7 mouse cellular contexts compared by ENCODE assay signal in the genomic region with DNA sequence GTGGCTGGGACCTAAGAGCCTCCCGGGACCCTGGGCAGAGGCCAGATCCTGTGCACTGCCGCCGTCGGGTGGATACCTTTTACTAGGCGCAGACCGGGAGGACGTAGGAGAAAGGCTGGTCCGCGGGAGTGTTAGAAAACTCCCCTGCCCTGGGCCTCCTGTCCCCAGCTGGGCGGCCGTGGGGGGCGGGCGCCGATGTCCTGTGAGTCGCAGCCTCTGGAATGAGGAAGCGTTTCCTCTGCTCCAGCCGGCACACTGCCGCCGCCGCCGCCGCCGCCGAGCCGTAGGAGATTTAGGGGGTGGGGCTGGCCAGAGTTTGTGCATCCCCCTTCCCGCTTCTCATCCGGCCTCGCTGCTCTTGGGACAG. TPM values are rescaled to one million over a fixed set of nuclear protein-coding genes. Genes with fewer than 3 reads are reported as not detected.
DNase-seq lines count a peak whose midpoint lies in the region; ATAC-seq and TF ChIP-seq lines count a peak whose summit lies in the region.

No protein-coding gene starts in this region.

- DNase-seq in G1E (ENCODE audit: low spot score): peak; percentile 83
- DNase-seq in adrenal gland, postnatal 25 days: peak; percentile 84
- peak; percentile 84 for DNase-seq in hindbrain, embryonic 10.5 days (ENCODE audit: low spot score)
- peak; percentile 86 for DNase-seq in limb, embryonic 10.5 days (ENCODE audit: low spot score)
- peak; percentile 81 for DNase-seq in mesoderm, embryonic 11.5 days (ENCODE audit: low read depth, low spot score)
- peak; percentile 95 for DNase-seq in stomach, postnatal 0 days (ENCODE audit: low spot score)

- peaks cover 42% of the 10 kb centered on the region for H3K4me1 ChIP-seq in G1E (ENCODE audit: insufficient read depth, low read depth, low read length)
- H3K4me1 ChIP-seq in forebrain, embryonic 16.5 days (replicated peaks; ENCODE audit: control insufficient read depth, insufficient read depth, low read length): peaks cover 35% of the 10 kb centered on the region
- H3K4me1 ChIP-seq in hindbrain, embryonic 10.5 days (replicated peaks): peaks cover 29% of the 10 kb centered on the region
- peaks cover 26% of the 10 kb centered on the region for H3K4me1 ChIP-seq in limb, embryonic 10.5 days
- peaks cover 6% of the 10 kb centered on the region; the same call in 1 of the 2 replicates for H3K4me1 ChIP-seq in stomach, postnatal 0 days (replicated peaks; ENCODE audit: control insufficient read depth, insufficient read depth)

- WGBS in forebrain, embryonic 16.5 days: under 1% methylated on average over 28 of the region's 28 CpGs
- under 1% methylated on average over 28 of the region's 28 CpGs for WGBS in hindbrain, embryonic 10.5 days
- WGBS in limb, embryonic 10.5 days: 0% methylated on average over 28 of the region's 28 CpGs
- 0% methylated on average over 27 of the region's 28 CpGs for WGBS in stomach, postnatal 0 days

- ATAC-seq in G1E (ENCODE audit: extremely low read depth, insufficient number of reproducible peaks, low FRiP score, poor library complexity, severe bottlenecking): 0 out of 2 replicates have a peak, but pooled peaks have one; percentile 19
- peak; percentile 60 for ATAC-seq in forebrain, embryonic 16.5 days
- ATAC-seq in stomach, postnatal 0 days (ENCODE audit: low FRiP score, low TSS enrichment): peak; percentile 91

- peak overlapping the region; percentile 98 for H3K4me3 ChIP-seq in G1E (ENCODE audit: low read depth, low read length)
- H3K4me3 ChIP-seq in forebrain, embryonic 16.5 days (replicated peaks; ENCODE audit: low read length): peak overlapping the region; percentile 95
- peak overlapping the region; percentile 94 for H3K4me3 ChIP-seq in hindbrain, embryonic 10.5 days
- peak overlapping the region; percentile 95 for H3K4me3 ChIP-seq in limb, embryonic 10.5 days
- H3K4me3 ChIP-seq in stomach, postnatal 0 days (ENCODE audit: low read depth, low read length): peak overlapping the region; percentile 93

- peaks cover 42% of the 10 kb centered on the region for H3K36me3 ChIP-seq in G1E (replicated peaks)
- peaks cover 2% of the 10 kb centered on the region; the same call in 1 of the 2 replicates for H3K36me3 ChIP-seq in forebrain, embryonic 16.5 days (ENCODE audit: control insufficient read depth, insufficient read depth)
- peaks cover 35% of the 10 kb centered on the region for H3K36me3 ChIP-seq in hindbrain, embryonic 10.5 days
- peaks cover 41% of the 10 kb centered on the region for H3K36me3 ChIP-seq in limb, embryonic 10.5 days
- H3K36me3 ChIP-seq in stomach, postnatal 0 days (ENCODE audit: control insufficient read depth, insufficient read depth, low read length): peaks cover 5% of the 10 kb centered on the region; the same call in 1 of the 2 replicates

- H3K4me2 ChIP-seq in forebrain, embryonic 16.5 days (ENCODE audit: low read length): peak overlapping the region; percentile 75
- H3K4me2 ChIP-seq in stomach, postnatal 0 days (replicated peaks; ENCODE audit: low read depth): peak overlapping the region; percentile 53

- no peaks in the 10 kb centered on the region for H3K9me3 ChIP-seq in G1E (replicated peaks)
- H3K9me3 ChIP-seq in forebrain, embryonic 16.5 days (ENCODE audit: control insufficient read depth, low read length): no peaks in the 10 kb centered on the region
- no peaks in the 10 kb centered on the region for H3K9me3 ChIP-seq in hindbrain, embryonic 10.5 days
- H3K9me3 ChIP-seq in limb, embryonic 10.5 days (replicated peaks): no peaks in the 10 kb centered on the region
- no peaks in the 10 kb centered on the region for H3K9me3 ChIP-seq in stomach, postnatal 0 days (ENCODE audit: control insufficient read depth, low read length)

- peak overlapping the region; percentile 72 for H3K9ac ChIP-seq in forebrain, embryonic 16.5 days (replicated peaks; ENCODE audit: low read depth, low read length)
- H3K9ac ChIP-seq in stomach, postnatal 0 days (ENCODE audit: low read length): peak overlapping the region; percentile 89

- H3K27ac ChIP-seq in forebrain, embryonic 16.5 days (ENCODE audit: low read length): peak overlapping the region; percentile 69; the same call in 1 of the 2 replicates
- H3K27ac ChIP-seq in hindbrain, embryonic 10.5 days: peak overlapping the region; percentile 95
- H3K27ac ChIP-seq in limb, embryonic 10.5 days: peak overlapping the region; percentile 94
- H3K27ac ChIP-seq in stomach, postnatal 0 days (replicated peaks): peak overlapping the region; percentile 99

- no peak for TF ChIP-seq CTCF in G1E (IDR thresholded peaks at IDR 0.05; ENCODE audit: low read depth, low read length)
- TF ChIP-seq CTCF in stomach, postnatal 0 days (IDR thresholded peaks at IDR 0.05; ENCODE audit: low read depth): no peak

- 0 out of 2 replicates have a peak, but pooled peaks cover 2% of the 10 kb centered on the region for H3K27me3 ChIP-seq in G1E (ENCODE audit: insufficient read depth, low read length)
- no peaks in the 10 kb centered on the region for H3K27me3 ChIP-seq in forebrain, embryonic 16.5 days (replicated peaks; ENCODE audit: control insufficient read depth, insufficient read depth, low read length)
- no peaks in the 10 kb centered on the region for H3K27me3 ChIP-seq in hindbrain, embryonic 10.5 days (ENCODE audit: insufficient read depth, poor library complexity, severe bottlenecking)
- H3K27me3 ChIP-seq in limb, embryonic 10.5 days (ENCODE audit: low read depth, poor library complexity, severe bottlenecking): no peaks in the 10 kb centered on the region
- H3K27me3 ChIP-seq in stomach, postnatal 0 days (ENCODE audit: control insufficient read depth, insufficient read depth, low read length): no peaks in the 10 kb centered on the region

- TF ChIP-seq EP300 in stomach, postnatal 0 days (optimal IDR thresholded peaks at IDR 0.05): no peak

RNA-seq across cellular contexts. Expression of gene Tax1bp3, which starts 0.6 kb away (rescaled TPM):
- total RNA-seq in G1E (2014; fragmentation: Nextera tagmentation) (7.4 and 9.2 TPM in 2 replicates), G1E (2017) (17.8 and 21.1 TPM in 2 replicates)
- polyA plus RNA-seq in G1E (2012): 4.1 and 9.0 TPM in 2 replicates
- 71.3 and 79.4 TPM in 2 replicates for total RNA-seq in adrenal gland, postnatal 25 days (2021)
- 166 and 182 TPM in 2 replicates for polyA plus RNA-seq in forebrain, embryonic 16.5 days (2015; fragmentation: Nextera tagmentation; extraction: Ambion mirVana)
- polyA plus RNA-seq in hindbrain, embryonic 10.5 days (2016; fragmentation: Nextera tagmentation; extraction: Ambion mirVana): 207 and 237 TPM in 2 replicates
- polyA plus RNA-seq in limb, embryonic 10.5 days (2016; fragmentation: Nextera tagmentation; extraction: Ambion mirVana): 190 and 226 TPM in 2 replicates
- polyA plus RNA-seq in stomach, postnatal 0 days (2015; fragmentation: Nextera tagmentation; extraction: Ambion mirVana): 176 and 184 TPM in 2 replicates

RNA-seq across cellular contexts. Expression of gene Emc6, which starts 0.7 kb away (rescaled TPM):
- total RNA-seq in G1E (2014; fragmentation: Nextera tagmentation): 54.7 and 66.2 TPM in 2 replicates
- 43.7 and 52.7 TPM in 2 replicates for total RNA-seq in G1E (2017)
- polyA plus RNA-seq in G1E (2012): 178 and 243 TPM in 2 replicates
- total RNA-seq in adrenal gland, postnatal 25 days (2021): 63.4 and 73.4 TPM in 2 replicates
- polyA plus RNA-seq in forebrain, embryonic 16.5 days (2015; fragmentation: Nextera tagmentation; extraction: Ambion mirVana): 119 and 127 TPM in 2 replicates
- 132 and 134 TPM in 2 replicates for polyA plus RNA-seq in hindbrain, embryonic 10.5 days (2016; fragmentation: Nextera tagmentation; extraction: Ambion mirVana)
- polyA plus RNA-seq in limb, embryonic 10.5 days (2016; fragmentation: Nextera tagmentation; extraction: Ambion mirVana): 114 and 133 TPM in 2 replicates
- 125 and 132 TPM in 2 replicates for polyA plus RNA-seq in stomach, postnatal 0 days (2015; fragmentation: Nextera tagmentation; extraction: Ambion mirVana)

RNA-seq across cellular contexts. Expression of gene P2rx5, which starts 17.3 kb away (rescaled TPM):
- total RNA-seq in G1E (2014; fragmentation: Nextera tagmentation) (not detected in 2 replicates), G1E (2017) (0.05 TPM in 1 of 2 replicates, not detected in the other)
- polyA plus RNA-seq in G1E (2012): not detected in 2 replicates
- 5.8 and 7.8 TPM in 2 replicates for total RNA-seq in adrenal gland, postnatal 25 days (2021)
- polyA plus RNA-seq in forebrain, embryonic 16.5 days (2015; fragmentation: Nextera tagmentation; extraction: Ambion mirVana): 1.1 and 1.3 TPM in 2 replicates
- polyA plus RNA-seq in hindbrain, embryonic 10.5 days (2016; fragmentation: Nextera tagmentation; extraction: Ambion mirVana): 0.10 and 0.32 TPM in 2 replicates
- polyA plus RNA-seq in limb, embryonic 10.5 days (2016; fragmentation: Nextera tagmentation; extraction: Ambion mirVana): 0.20 and 0.24 TPM in 2 replicates
- polyA plus RNA-seq in stomach, postnatal 0 days (2015; fragmentation: Nextera tagmentation; extraction: Ambion mirVana): 0.44 and 0.48 TPM in 2 replicates

RNA-seq across cellular contexts. Expression of gene Ctns, which starts 21.4 kb away (rescaled TPM):
- total RNA-seq in G1E (2014; fragmentation: Nextera tagmentation) (19.8 and 23.3 TPM in 2 replicates), G1E (2017) (28.7 and 30.6 TPM in 2 replicates)
- polyA plus RNA-seq in G1E (2012): 1.9 and 3.6 TPM in 2 replicates
- total RNA-seq in adrenal gland, postnatal 25 days (2021): 17.4 and 20.6 TPM in 2 replicates
- polyA plus RNA-seq in forebrain, embryonic 16.5 days (2015; fragmentation: Nextera tagmentation; extraction: Ambion mirVana): 20.6 and 21.5 TPM in 2 replicates
- 15.4 and 19.9 TPM in 2 replicates for polyA plus RNA-seq in hindbrain, embryonic 10.5 days (2016; fragmentation: Nextera tagmentation; extraction: Ambion mirVana)
- 16.7 and 21.0 TPM in 2 replicates for polyA plus RNA-seq in limb, embryonic 10.5 days (2016; fragmentation: Nextera tagmentation; extraction: Ambion mirVana)
- 15.9 and 17.4 TPM in 2 replicates for polyA plus RNA-seq in stomach, postnatal 0 days (2015; fragmentation: Nextera tagmentation; extraction: Ambion mirVana)

RNA-seq across cellular contexts. Expression of gene Shpk, which starts 21.8 kb away (rescaled TPM):
- 2.1 and 2.4 TPM in 2 replicates for total RNA-seq in G1E (2014; fragmentation: Nextera tagmentation)
- 2.8 and 3.2 TPM in 2 replicates for total RNA-seq in G1E (2017)
- polyA plus RNA-seq in G1E (2012): 0.83 and 0.95 TPM in 2 replicates
- total RNA-seq in adrenal gland, postnatal 25 days (2021): 9.9 and 13.8 TPM in 2 replicates
- 1.3 and 1.8 TPM in 2 replicates for polyA plus RNA-seq in forebrain, embryonic 16.5 days (2015; fragmentation: Nextera tagmentation; extraction: Ambion mirVana)
- 1.1 and 1.7 TPM in 2 replicates for polyA plus RNA-seq in hindbrain, embryonic 10.5 days (2016; fragmentation: Nextera tagmentation; extraction: Ambion mirVana)
- 0.56 and 1.3 TPM in 2 replicates for polyA plus RNA-seq in limb, embryonic 10.5 days (2016; fragmentation: Nextera tagmentation; extraction: Ambion mirVana)
- 3.4 and 4.0 TPM in 2 replicates for polyA plus RNA-seq in stomach, postnatal 0 days (2015; fragmentation: Nextera tagmentation; extraction: Ambion mirVana)

Comparison
In these comparisons a context has a peak if more than half of its experiments do, and no peak if none do; other contexts are left out.
1. Peak in every context shown above with its lines: DNase-seq, ATAC-seq, H3K4me3 ChIP-seq and H3K27ac ChIP-seq.
2. ATAC-seq: peak in every context shown above with its lines; median percentile 91 in stomach, postnatal 0 days; 60 in forebrain, embryonic 16.5 days; 19 in G1E.
3. RNA of gene Tax1bp3, which starts 0.6 kb away (polyA plus RNA-seq): 207 to 237 TPM in hindbrain, embryonic 10.5 days, 190 to 226 TPM in limb, embryonic 10.5 days, 176 to 184 TPM in stomach, postnatal 0 days and 166 to 182 TPM in forebrain, embryonic 16.5 days; 4.1 to 9.0 TPM in G1E; every median in the first group is over 10 times any median in the second.